Mouse (Mus musculus) v-Abl transformed pro-B cells (cell line): Measurements from ENCODE around the gene Dcaf8.

Experiments used
- in situ Hi-C, 2 experiments: fragments of 400-800 bp; cut with MboI; formaldehyde crosslinking; loops; one replicate each; pipeline ENCODE4 v1.15.1; 2025; ENCODE audit not compliant: unreplicated experiment in 2 of 2

The Dcaf8 gene

GRCm38 (mm10) chr1:172186401-172187289 lies 38.8 kb downstream of the Dcaf8 start:
- in situ Hi-C loops: no loop called here

- in situ Hi-C loops: no loop called here
These were observed 41.0 kb downstream of the Dcaf8 start for GRCm38 (mm10) chr1:172188891-172189290.

- in situ Hi-C loops: no loop called here
These were observed 43.7 kb downstream of the Dcaf8 start for GRCm38 (mm10) chr1:172191578-172191977.

- in situ Hi-C loops: no loop called here
These were observed 44.3 kb downstream of the Dcaf8 start for GRCm38 (mm10) chr1:172192217-172192616.

- in situ Hi-C loops: no loop called here
These were observed 46.6 kb downstream of the Dcaf8 start for GRCm38 (mm10) chr1:172194435-172194834.

- in situ Hi-C loops: no loop called here
These were observed 49.3 kb downstream of the Dcaf8 start for GRCm38 (mm10) chr1:172197146-172197545.

- in situ Hi-C loops: no loop called here
These were observed 50.0 kb downstream of the Dcaf8 start for GRCm38 (mm10) chr1:172197851-172198250.

- in situ Hi-C loops: no loop called here
These were observed 50.4 kb downstream of the Dcaf8 start for GRCm38 (mm10) chr1:172198316-172198715.

- in situ Hi-C loops: no loop called here
These were observed 51.1 kb downstream of the Dcaf8 start for GRCm38 (mm10) chr1:172198996-172199395.

- in situ Hi-C loops: no loop called here
These were observed 52.3 kb downstream of the Dcaf8 start for GRCm38 (mm10) chr1:172200161-172200560.

- in situ Hi-C loops: no loop called here
These were observed 53.1 kb downstream of the Dcaf8 start for GRCm38 (mm10) chr1:172200871-172201447.

- in situ Hi-C loops: no loop called here
These were observed 54.3 kb downstream of the Dcaf8 start for GRCm38 (mm10) chr1:172201967-172202880.

GRCm38 (mm10) chr1:172202894-172203522 lies 55.1 kb downstream of the Dcaf8 start:
- in situ Hi-C loops: no loop called here

GRCm38 (mm10) chr1:172203566-172203965 lies 55.7 kb downstream of the Dcaf8 start:
- in situ Hi-C loops: no loop called here

GRCm38 (mm10) chr1:172204033-172204813 lies 56.3 kb downstream of the Dcaf8 start:
- in situ Hi-C loops: no loop called here

GRCm38 (mm10) chr1:172204814-172205740 lies 57.2 kb downstream of the Dcaf8 start:
- in situ Hi-C loops: no loop called here

- in situ Hi-C loops: no loop called here
These were observed 57.8 kb downstream of the Dcaf8 start for GRCm38 (mm10) chr1:172205741-172206087.

- in situ Hi-C loops: no loop called here
These were observed 58.4 kb downstream of the Dcaf8 start, which contains the start of gene Pea15a for GRCm38 (mm10) chr1:172206141-172206917. Pea15a (minus strand) TSS chr1:172206804.
